Mouse (Mus musculus): Measurements from ENCODE around the gene Gramd2.

GRCm38 (mm10) chr9:59664664-59665256 lies 15.2 kb upstream of the Gramd2 start:
- TF ChIP-seq CTCF (IDR thresholded peaks at IDR 0.05; ENCODE audit: low read depth), result no peak
- no peak for TF ChIP-seq EP300 (IDR thresholded peaks at IDR 0.05; ENCODE audit: low read depth)

Data from liver, postnatal 0 days (tissue).